Mouse (Mus musculus) urinary bladder, postnatal 25 days (tissue): Measurements from ENCODE around the gene Cldn22.
"Not testable (repeated sequence)": the region's sequence is repeated elsewhere in the genome, so short reads cannot be mapped to it uniquely, and the experiment has no call there.

Experiments
- DNase-seq: peaks from one replicate; pipeline ENCODE4 v3.0.0; 2022; ENCODE audit warnings: low spot score

The Cldn22 gene

GRCm38 (mm10) chr8:47824182-47824581 lies at the start of gene Cldn22:
Gene Cldn22 (plus strand): TSS chr8:47824482.
- DNase-seq, result no peak

DNA sequence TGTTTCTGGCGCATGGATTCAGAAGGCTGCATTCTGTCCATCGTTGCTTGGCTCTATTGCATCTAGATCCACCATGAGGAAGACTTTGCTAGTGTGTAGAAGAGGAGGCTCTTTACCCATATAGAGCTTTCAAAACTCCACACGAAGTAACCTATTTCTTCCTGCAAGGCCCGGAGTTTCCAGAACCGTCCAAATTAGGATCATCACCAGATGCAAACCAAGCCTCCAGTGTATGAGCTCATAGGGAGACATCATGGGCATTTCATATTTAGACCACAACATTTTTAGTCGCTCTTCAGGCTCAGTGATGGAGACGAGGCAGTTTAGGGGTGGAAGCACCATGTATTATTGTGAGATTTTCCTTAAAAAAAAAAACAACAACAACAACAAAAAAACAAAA lies 46.9 kb upstream of the Cldn22 start:
- DNase-seq, result no peak

- no peak for DNase-seq
These were observed 44.7 kb upstream of the Cldn22 start for GRCm38 (mm10) chr8:47779589-47779988.

DNA sequence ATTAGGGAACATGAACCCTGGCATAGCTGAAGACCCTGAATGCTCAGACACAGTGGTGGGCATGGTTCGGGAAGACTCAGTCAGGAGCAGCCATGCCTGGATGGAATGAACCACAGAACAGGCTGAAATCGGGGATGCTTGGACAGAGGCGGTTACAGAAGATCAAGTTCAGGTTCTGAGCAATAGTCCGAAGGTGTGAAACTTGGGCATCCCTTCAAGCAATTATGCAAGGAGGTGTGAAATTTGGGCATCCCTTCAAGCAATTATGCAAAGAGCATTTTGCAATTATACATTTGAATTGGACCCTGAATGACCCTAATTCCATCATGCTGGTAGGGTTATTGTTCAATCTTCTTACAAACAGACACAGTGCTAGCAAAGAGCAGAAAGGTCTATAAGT lies 42.4 kb upstream of the Cldn22 start:
- no peak for DNase-seq

- no peak for DNase-seq
These were observed 40.7 kb upstream of the Cldn22 start for GRCm38 (mm10) chr8:47783544-47783943.

- DNase-seq, result no peak
These were observed 40.3 kb upstream of the Cldn22 start for GRCm38 (mm10) chr8:47783944-47784343.

DNA sequence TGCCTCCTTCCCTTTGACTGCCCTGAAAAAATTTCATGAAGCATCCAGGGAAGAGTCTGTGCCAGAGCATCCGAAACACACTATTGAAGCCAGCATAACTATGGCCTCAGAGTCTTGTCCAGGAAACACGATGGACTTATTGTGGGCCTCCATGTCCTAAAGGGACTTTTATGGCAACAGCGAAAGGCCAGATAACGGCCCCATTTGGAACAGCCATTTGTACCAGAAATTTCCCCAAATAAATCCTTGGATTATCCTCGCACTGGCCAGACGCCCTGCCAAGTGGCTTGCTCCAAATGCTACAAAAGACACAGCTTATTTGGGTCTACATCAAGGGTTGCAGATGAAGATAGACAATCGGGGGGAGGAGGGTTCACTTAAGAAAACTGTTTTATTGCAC lies 39.8 kb upstream of the Cldn22 start:
- DNase-seq, result no peak

DNA sequence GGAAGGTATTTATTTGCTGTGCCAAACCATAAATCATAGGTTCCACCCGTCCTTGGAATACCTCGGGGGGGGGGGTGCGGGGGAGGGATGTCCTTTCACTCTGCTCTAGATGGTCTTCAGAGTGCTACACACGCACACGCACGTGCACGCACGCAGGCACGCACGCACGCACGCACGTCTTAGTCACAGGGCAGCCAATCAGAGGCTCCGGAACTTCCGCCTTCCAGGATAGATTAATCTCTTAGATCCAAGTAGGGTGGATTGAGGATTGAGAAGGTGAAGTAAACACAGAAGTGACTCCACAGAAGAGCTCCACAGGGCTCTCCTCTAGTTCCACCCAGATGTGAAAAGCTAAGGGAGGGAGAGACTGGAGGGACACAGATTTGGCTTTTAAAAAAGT lies 38.0 kb upstream of the Cldn22 start:
- DNase-seq, result no peak

DNA sequence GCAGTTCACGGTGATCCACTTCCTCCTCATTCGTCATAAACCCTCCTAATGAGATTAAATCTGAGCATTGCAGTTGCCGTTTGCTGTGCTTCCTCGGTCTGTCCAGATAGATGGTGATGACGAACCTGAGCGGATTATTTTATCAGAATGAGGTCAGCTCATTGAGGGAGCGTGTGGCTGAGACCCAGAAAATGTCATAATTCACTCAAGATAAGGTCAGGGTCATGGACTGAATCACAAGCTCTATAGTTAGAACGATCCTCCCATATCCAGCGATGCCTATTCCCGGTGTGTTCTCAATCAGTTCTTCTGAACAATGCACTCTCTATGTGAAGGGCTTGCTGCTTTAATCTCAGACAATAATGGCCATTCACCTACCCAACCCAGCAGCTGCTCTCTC lies 36.6 kb upstream of the Cldn22 start:
- DNase-seq, result no peak

DNA sequence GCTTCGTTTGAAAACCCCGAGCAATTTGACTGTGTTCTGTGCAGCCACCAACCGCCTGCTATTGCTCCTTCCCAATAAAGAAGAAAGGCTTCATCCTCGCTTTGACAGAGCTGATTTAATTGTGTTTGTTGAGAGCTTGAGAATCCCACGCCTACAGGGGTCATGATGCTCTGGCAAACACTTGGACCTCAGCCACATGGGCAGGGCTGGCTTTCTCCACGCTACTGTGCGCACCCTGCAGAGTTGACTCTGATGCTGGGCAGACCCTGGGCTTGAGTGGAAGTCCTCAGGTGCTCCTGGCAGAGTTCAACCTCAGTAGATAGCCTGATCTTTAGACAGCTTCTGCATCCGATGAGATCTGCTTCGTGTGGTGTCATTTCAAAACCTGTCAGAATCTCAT lies 32.3 kb upstream of the Cldn22 start:
- DNase-seq, result no peak

DNA sequence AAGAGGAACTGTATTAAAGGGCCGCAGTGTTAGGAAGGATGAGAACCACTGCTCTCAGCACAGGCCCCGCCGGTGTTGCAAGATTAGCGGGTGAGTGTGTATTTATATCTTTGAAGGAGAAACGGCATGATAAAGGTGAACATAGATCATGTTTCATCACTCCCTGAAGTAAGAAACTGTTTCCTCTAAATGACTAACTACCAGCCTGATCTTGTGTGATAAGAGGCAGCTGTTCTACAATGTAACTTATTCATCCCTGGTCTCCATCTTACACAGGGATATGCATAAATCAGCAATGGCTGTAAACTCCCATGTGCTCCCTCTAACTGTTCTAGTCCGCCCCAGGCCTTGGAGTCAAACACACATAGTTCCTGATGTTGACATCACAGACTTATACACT lies 24.8 kb upstream of the Cldn22 start:
- DNase-seq, result no peak

GRCm38 (mm10) chr8:47802349-47802748 lies 21.9 kb upstream of the Cldn22 start:
- no peak for DNase-seq

GRCm38 (mm10) chr8:47804262-47804661 lies 20.0 kb upstream of the Cldn22 start:
- no peak for DNase-seq

GRCm38 (mm10) chr8:47809970-47810665 lies 14.2 kb upstream of the Cldn22 start:
- DNase-seq, result no peak

GRCm38 (mm10) chr8:47810666-47811015 lies 13.6 kb upstream of the Cldn22 start:
- DNase-seq, result no peak

DNA sequence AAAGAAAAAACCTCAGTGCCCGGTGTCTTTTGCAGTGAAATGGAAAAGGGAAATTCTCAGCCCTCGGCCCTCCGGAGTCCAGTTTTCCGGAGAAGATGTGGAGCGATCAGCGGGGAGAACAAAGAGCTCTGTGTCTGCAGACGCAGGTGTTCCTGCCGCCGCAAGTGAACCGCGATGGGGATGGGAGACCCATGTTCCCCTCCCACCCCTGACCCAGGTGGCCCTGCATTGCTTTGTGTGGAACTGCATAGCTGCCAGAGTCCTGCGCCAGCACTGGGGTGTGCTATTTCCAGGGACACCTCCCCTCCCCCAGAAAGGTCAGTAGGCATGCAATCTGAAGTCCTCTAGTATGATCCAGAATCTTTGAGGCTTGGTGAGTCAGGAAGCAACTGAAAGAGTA lies 13.1 kb upstream of the Cldn22 start:
- no peak for DNase-seq

DNA sequence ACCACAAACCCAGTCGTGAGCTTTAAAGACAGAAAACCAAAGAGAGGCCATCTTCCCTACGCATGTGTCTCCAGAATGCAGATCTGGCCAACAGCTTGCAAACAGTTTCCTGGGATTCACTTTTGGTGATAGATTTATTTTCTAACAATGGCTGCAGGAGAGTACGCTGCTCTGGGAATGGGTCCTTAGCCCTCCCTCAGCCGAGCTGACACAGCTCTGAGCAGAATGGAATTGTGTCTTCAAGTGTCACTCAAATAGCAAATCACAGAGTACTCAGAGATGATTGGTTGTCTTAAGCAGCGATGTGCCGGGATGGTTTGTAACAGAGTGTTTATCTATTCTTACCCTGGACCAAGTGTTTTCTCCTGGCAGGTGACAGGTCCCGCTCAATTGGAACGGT lies 5.2 kb upstream of the Cldn22 start:
- DNase-seq, result no peak

GRCm38 (mm10) chr8:47820914-47821772 lies 3.1 kb upstream of the Cldn22 start:
- no peak for DNase-seq

- DNase-seq, result no peak
These were observed 2.4 kb upstream of the Cldn22 start, which contains the start of gene Cldn24 for GRCm38 (mm10) chr8:47821843-47822242. Gene Cldn24 (plus strand): TSS chr8:47822143.

DNA sequence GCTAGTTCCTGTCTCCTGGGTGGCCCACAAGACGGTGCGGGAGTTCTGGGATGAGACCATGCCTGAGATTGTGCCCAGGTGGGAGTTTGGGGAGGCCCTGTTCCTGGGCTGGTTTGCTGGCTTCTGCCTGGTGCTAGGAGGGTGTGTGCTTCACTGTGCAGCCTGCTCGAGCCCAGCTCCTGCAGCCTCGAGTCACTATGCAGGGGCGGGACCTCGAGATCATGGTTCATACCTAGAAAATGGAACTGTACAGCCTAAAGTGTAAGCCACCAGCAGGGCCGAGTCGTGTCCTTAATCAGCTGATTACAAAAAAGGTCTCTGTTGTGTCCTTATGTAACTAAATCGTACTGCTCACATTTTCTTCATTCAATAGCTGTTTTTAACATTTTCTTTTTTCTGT lies 1.7 kb upstream of the Cldn22 start:
- DNase-seq, result not testable (repeated sequence)

DNA sequence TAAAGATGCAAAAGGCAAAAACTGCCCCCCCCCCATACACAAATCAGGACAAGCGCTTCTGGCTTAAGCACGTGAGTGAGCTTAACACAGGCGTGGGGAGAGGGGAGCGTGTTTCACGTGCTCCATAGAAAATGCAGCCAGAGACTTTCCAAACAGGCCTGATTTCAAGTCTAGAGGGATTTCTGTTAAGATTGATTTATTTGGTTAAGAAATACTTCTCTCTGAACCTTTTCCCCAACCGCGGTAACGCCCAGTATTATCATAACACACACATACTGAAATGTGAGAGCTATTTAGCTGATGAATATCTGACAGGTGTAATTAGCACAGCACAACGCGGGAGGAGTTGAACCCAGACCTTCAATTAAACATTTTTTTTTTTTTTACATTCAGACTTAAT lies 505 bp upstream of the Cldn22 start:
- no peak for DNase-seq

DNA sequence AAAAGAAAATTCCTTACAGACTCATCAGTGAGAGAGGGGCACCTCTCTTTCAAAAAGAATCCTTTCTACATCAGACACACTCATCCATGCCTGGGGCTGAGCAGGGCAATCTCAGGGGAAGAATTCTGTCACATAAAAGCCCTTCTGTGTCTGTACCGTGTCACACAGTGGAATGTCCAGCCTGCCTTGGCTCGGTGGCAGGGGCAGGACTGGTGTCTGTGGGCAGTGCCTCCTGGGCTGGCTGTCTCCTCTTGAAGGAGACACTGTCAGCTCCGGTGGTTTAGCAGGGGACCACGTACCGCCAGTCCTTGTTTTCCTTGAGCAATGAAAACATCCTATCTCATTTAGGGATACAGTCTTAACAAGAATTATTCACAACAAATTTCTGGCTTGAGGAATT lies 1.3 kb downstream of the Cldn22 start:
- DNase-seq, result no peak

GRCm38 (mm10) chr8:47826911-47827310 lies 2.6 kb downstream of the Cldn22 start:
- no peak for DNase-seq

DNA sequence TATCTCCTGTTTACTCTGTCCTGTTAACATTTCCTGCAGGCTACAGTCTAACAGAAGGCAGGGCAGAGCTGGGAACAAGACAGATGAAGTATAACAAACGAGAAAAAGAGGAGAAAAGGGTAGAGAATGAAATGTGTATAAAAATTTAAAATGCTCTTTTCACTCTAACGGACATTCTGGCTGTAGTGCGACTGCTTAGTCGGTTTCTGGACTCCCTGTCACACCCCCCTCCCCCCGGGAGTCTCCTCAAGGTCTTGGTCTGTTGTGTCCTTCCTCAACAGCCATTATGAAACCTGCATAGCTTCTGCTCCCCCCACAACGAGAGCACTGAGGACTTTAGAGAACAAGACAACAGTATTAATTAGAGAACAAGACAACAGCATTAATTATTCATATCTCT lies 8.3 kb downstream of the Cldn22 start:
- no peak for DNase-seq
